Mouse (Mus musculus): Measurements from ENCODE around the gene Gm20683. TPM values are rescaled to one million over a fixed set of nuclear protein-coding genes. Genes with fewer than 3 reads are reported as not detected.

Gene Gm20683
- polyA plus RNA-seq, 1 experiment = 0.67 TPM

GRCm38 (mm10) chr17:25860832-25861703 is 19.5 kb upstream of the Gm20683 start, which contains the start of gene Wdr90:
Wdr90 (minus strand) TSS chr17:25861501.
- peak within 1 kb of the TSS; percentile 32 for H3K4me3 ChIP-seq
- H3K27me3 ChIP-seq (ENCODE audit: control insufficient read depth, insufficient read depth, insufficient read length) = no peaks in the 10 kb centered on the region
- H3K36me3 ChIP-seq (ENCODE audit: control insufficient read depth, insufficient read depth) = no peaks in the 10 kb centered on the region
- peak within 1 kb of the TSS; percentile 86 for H3K4me2 ChIP-seq (ENCODE audit: low read depth)
- TF ChIP-seq TCF12 (IDR thresholded peaks at IDR 0.05; ENCODE audit: insufficient read depth, poor library complexity, severe bottlenecking) = no peak
- no peak for TF ChIP-seq TCF3 (IDR thresholded peaks at IDR 0.05; ENCODE audit: insufficient read length, low read depth)
- TF ChIP-seq MYOG (IDR thresholded peaks at IDR 0.05; ENCODE audit: control insufficient read depth in 1 of 3, insufficient read depth in 1 of 3, insufficient read length in 2 of 3, low read depth in 2 of 3) = peak in 2 of 3 experiments; percentile 43 to 52
- peak; percentile 89 for TF ChIP-seq POLR2A (IDR thresholded peaks at IDR 0.05; ENCODE audit: insufficient read length, low read depth)
- peak; percentile 71 for TF ChIP-seq SRF (IDR thresholded peaks at IDR 0.05; ENCODE audit: control insufficient read depth, insufficient read length, low read depth)
- TF ChIP-seq USF1 (IDR thresholded peaks at IDR 0.05; ENCODE audit: low read depth) = no peak
- TF ChIP-seq REST (IDR thresholded peaks at IDR 0.05; ENCODE audit: insufficient read depth, insufficient read length) = no peak
- TF ChIP-seq E2F4 (IDR thresholded peaks at IDR 0.05; ENCODE audit: insufficient read depth) = peak; percentile 86
- no peak for TF ChIP-seq MAX (IDR thresholded peaks at IDR 0.05; ENCODE audit: low read depth)
- peak in 2 of 3 experiments; percentile 52 to 59 for TF ChIP-seq MYOD1 (IDR thresholded peaks at IDR 0.05; ENCODE audit: control insufficient read depth in 1 of 3, insufficient read length in 2 of 3, low read depth in 2 of 3)
- TF ChIP-seq CEBPB (IDR thresholded peaks at IDR 0.05; ENCODE audit: insufficient read depth, poor library complexity, severe bottlenecking) = peak; percentile 56; the same call in 1 of the 2 replicates
- TF ChIP-seq POLR2AphosphoS2 (IDR thresholded peaks at IDR 0.05; ENCODE audit: insufficient read length, low read depth) = peak; percentile 86
- H3K79me2 ChIP-seq (ENCODE audit: control insufficient read depth, insufficient read depth) = no peaks in the 10 kb centered on the region
- H3ac ChIP-seq (ENCODE audit: control insufficient read depth, insufficient read length) = peak within 1 kb of the TSS; percentile 11

GRCm38 (mm10) chr17:25860229-25860628 is 18.7 kb upstream of the Gm20683 start:
- Histone ChIP-seq H3K4me2 (ENCODE audit: low read depth) (peak overlapping the region; percentile 86), H3K79me2 (ENCODE audit: control insufficient read depth, insufficient read depth) (no peaks in the 10 kb centered on the region), H3K4me3 (peak overlapping the region; percentile 32), H3ac (ENCODE audit: control insufficient read depth, insufficient read length) (no peak overlapping the region), H3K36me3 (ENCODE audit: control insufficient read depth, insufficient read depth) (no peaks in the 10 kb centered on the region), H3K27me3 (ENCODE audit: control insufficient read depth, insufficient read depth, insufficient read length) (no peaks in the 10 kb centered on the region)
- no peak for TF ChIP-seq SRF (IDR thresholded peaks at IDR 0.05; ENCODE audit: control insufficient read depth, insufficient read length, low read depth)
- TF ChIP-seq USF1 (IDR thresholded peaks at IDR 0.05; ENCODE audit: low read depth) = no peak
- TF ChIP-seq MYOG (IDR thresholded peaks at IDR 0.05; ENCODE audit: control insufficient read depth in 1 of 3, insufficient read depth in 1 of 3, insufficient read length in 2 of 3, low read depth in 2 of 3) = no peak
- TF ChIP-seq POLR2AphosphoS2 (IDR thresholded peaks at IDR 0.05; ENCODE audit: insufficient read length, low read depth) = no peak
- TF ChIP-seq E2F4 (IDR thresholded peaks at IDR 0.05; ENCODE audit: insufficient read depth) = no peak
- no peak for TF ChIP-seq TCF3 (IDR thresholded peaks at IDR 0.05; ENCODE audit: insufficient read length, low read depth)
- no peak for TF ChIP-seq MYOD1 (IDR thresholded peaks at IDR 0.05; ENCODE audit: control insufficient read depth in 1 of 3, insufficient read length in 2 of 3, low read depth in 2 of 3)
- TF ChIP-seq REST (IDR thresholded peaks at IDR 0.05; ENCODE audit: insufficient read depth, insufficient read length) = no peak
- TF ChIP-seq MAX (IDR thresholded peaks at IDR 0.05; ENCODE audit: low read depth) = no peak
- TF ChIP-seq POLR2A (IDR thresholded peaks at IDR 0.05; ENCODE audit: insufficient read length, low read depth) = no peak

GRCm38 (mm10) chr17:25844396-25844901 is 2.9 kb upstream of the Gm20683 start, which contains the start of gene Rhot2:
Rhot2 (minus strand) TSS chr17:25844851.
- Histone ChIP-seq H3K27me3 (ENCODE audit: control insufficient read depth, insufficient read depth, insufficient read length) (no peaks in the 10 kb centered on the region), H3K4me3 (peak within 1 kb of the TSS; percentile 42), H3ac (ENCODE audit: control insufficient read depth, insufficient read length) (peak within 1 kb of the TSS; percentile 59), H3K79me2 (ENCODE audit: control insufficient read depth, insufficient read depth) (peaks cover 12% of the 10 kb centered on the region), H3K4me2 (ENCODE audit: low read depth) (peak within 1 kb of the TSS; percentile 80), H3K36me3 (ENCODE audit: control insufficient read depth, insufficient read depth) (peaks cover 4% of the 10 kb centered on the region)
- TF ChIP-seq MYOG (IDR thresholded peaks at IDR 0.05; ENCODE audit: control insufficient read depth in 1 of 3, insufficient read depth in 1 of 3, insufficient read length in 2 of 3, low read depth in 2 of 3) (peak in 1 of 3 experiments; percentile 4), CEBPB (IDR thresholded peaks at IDR 0.05; ENCODE audit: insufficient read depth, poor library complexity, severe bottlenecking) (no peak), POLR2AphosphoS2 (IDR thresholded peaks at IDR 0.05; ENCODE audit: insufficient read length, low read depth) (peak; percentile 84), POLR2A (IDR thresholded peaks at IDR 0.05; ENCODE audit: insufficient read length, low read depth) (peak; percentile 91), E2F4 (IDR thresholded peaks at IDR 0.05; ENCODE audit: insufficient read depth) (no peak)

GRCm38 (mm10) chr17:25843636-25844395 is 2.3 kb upstream of the Gm20683 start:
- peak overlapping the region; percentile 42 for H3K4me3 ChIP-seq
- H3K36me3 ChIP-seq (ENCODE audit: control insufficient read depth, insufficient read depth) = peaks cover 4% of the 10 kb centered on the region
- TF ChIP-seq MYOD1 (IDR thresholded peaks at IDR 0.05; ENCODE audit: control insufficient read depth in 1 of 3, insufficient read length in 2 of 3, low read depth in 2 of 3) (no peak), USF1 (IDR thresholded peaks at IDR 0.05; ENCODE audit: low read depth) (no peak), MAX (IDR thresholded peaks at IDR 0.05; ENCODE audit: low read depth) (no peak), CEBPB (IDR thresholded peaks at IDR 0.05; ENCODE audit: insufficient read depth, poor library complexity, severe bottlenecking) (no peak), MYOG (IDR thresholded peaks at IDR 0.05; ENCODE audit: control insufficient read depth in 1 of 3, insufficient read depth in 1 of 3, insufficient read length in 2 of 3, low read depth in 2 of 3) (no peak), SRF (IDR thresholded peaks at IDR 0.05; ENCODE audit: control insufficient read depth, insufficient read length, low read depth) (no peak), POLR2AphosphoS2 (IDR thresholded peaks at IDR 0.05; ENCODE audit: insufficient read length, low read depth) (no peak), POLR2A (IDR thresholded peaks at IDR 0.05; ENCODE audit: insufficient read length, low read depth) (no peak)
- H3ac ChIP-seq (ENCODE audit: control insufficient read depth, insufficient read length) = peak overlapping the region; percentile 59
- peaks cover 12% of the 10 kb centered on the region for H3K79me2 ChIP-seq (ENCODE audit: control insufficient read depth, insufficient read depth)
- peak overlapping the region; percentile 68 for H3K4me2 ChIP-seq (ENCODE audit: low read depth)
- no peaks in the 10 kb centered on the region for H3K27me3 ChIP-seq (ENCODE audit: control insufficient read depth, insufficient read depth, insufficient read length)
